Mouse (Mus musculus): ENCODE measurements around the gene Plpp3.

Gene Plpp3

GRCm38 (mm10) chr4:105215726-105216410 is 58.7 kb downstream of the Plpp3 start:
- CTCF ChIA-PET, result no interaction called here

GRCm38 (mm10) chr4:105218202-105218601 is 61.1 kb downstream of the Plpp3 start:
- CTCF ChIA-PET, result no interaction called here

GRCm38 (mm10) chr4:105219316-105219715 is 62.2 kb downstream of the Plpp3 start:
- CTCF ChIA-PET, result no interaction called here

- CTCF ChIA-PET, result no interaction called here
Measured at GRCm38 (mm10) chr4:105220849-105221248, 63.7 kb downstream of the Plpp3 start.

- CTCF ChIA-PET, result no interaction called here
Measured at GRCm38 (mm10) chr4:105221256-105221840, 64.2 kb downstream of the Plpp3 start.

- CTCF ChIA-PET, result no interaction called here
Measured at GRCm38 (mm10) chr4:105223101-105223924, 66.2 kb downstream of the Plpp3 start.

- CTCF ChIA-PET, result no interaction called here
Measured at GRCm38 (mm10) chr4:105223925-105224300, 66.8 kb downstream of the Plpp3 start.

- CTCF ChIA-PET, result no interaction called here
Measured at GRCm38 (mm10) chr4:105225512-105225911, 68.4 kb downstream of the Plpp3 start.

GRCm38 (mm10) chr4:105226351-105226750 is 69.2 kb downstream of the Plpp3 start:
- CTCF ChIA-PET, result no interaction called here

GRCm38 (mm10) chr4:105230127-105230526 is 73.0 kb downstream of the Plpp3 start:
- CTCF ChIA-PET, result no interaction called here

- CTCF ChIA-PET, result no interaction called here
Measured at GRCm38 (mm10) chr4:105240233-105240632, 83.1 kb downstream of the Plpp3 start.

- CTCF ChIA-PET, result no interaction called here
Measured at GRCm38 (mm10) chr4:105244931-105245330, 87.8 kb downstream of the Plpp3 start.

GRCm38 (mm10) chr4:105245479-105245944 is 88.4 kb downstream of the Plpp3 start:
- CTCF ChIA-PET, result no interaction called here

GRCm38 (mm10) chr4:105246331-105246730 is 89.2 kb downstream of the Plpp3 start:
- CTCF ChIA-PET, result no interaction called here

- CTCF ChIA-PET, result no interaction called here
Measured at GRCm38 (mm10) chr4:105248161-105248560, 91.0 kb downstream of the Plpp3 start.

- CTCF ChIA-PET, result no interaction called here
Measured at GRCm38 (mm10) chr4:105249283-105249682, 92.1 kb downstream of the Plpp3 start.

- CTCF ChIA-PET, result interaction anchor here (0.5 kb wide), 2 partner anchors 13 to 94 kb away, joined by 3 to 14 read pairs; no protein-coding TSS in a partner anchor
Measured at GRCm38 (mm10) chr4:105250946-105251345, 93.8 kb downstream of the Plpp3 start.

GRCm38 (mm10) chr4:105252044-105252443 is 94.9 kb downstream of the Plpp3 start:
- CTCF ChIA-PET, result interaction anchor here (0.5 kb wide), 1 partner anchor 90 kb away, joined by 8 read pairs; no protein-coding TSS in a partner anchor

- CTCF ChIA-PET, result interaction anchor here (0.5 kb wide), 1 partner anchor 91 kb away, joined by 8 read pairs; no protein-coding TSS in a partner anchor
Measured at GRCm38 (mm10) chr4:105252571-105253200, 95.5 kb downstream of the Plpp3 start.

GRCm38 (mm10) chr4:105253453-105254341 is 96.5 kb downstream of the Plpp3 start:
- CTCF ChIA-PET, result interaction anchor here (0.9 kb wide), 1 partner anchor 36 kb away, joined by 3 read pairs; no protein-coding TSS in a partner anchor

GRCm38 (mm10) chr4:105254365-105254764 is 97.2 kb downstream of the Plpp3 start:
- CTCF ChIA-PET, result interaction anchor here (0.9 kb wide), 1 partner anchor 36 kb away, joined by 3 read pairs; no protein-coding TSS in a partner anchor

Measured in spleen, embryonic (tissue).